Mouse (Mus musculus): ENCODE results near the gene Anxa5. TPM values are rescaled to one million over a fixed set of nuclear protein-coding genes. Genes with fewer than 3 reads are reported as not detected.

Gene Anxa5
- polyA plus RNA-seq, 1 experiment: 45.1 TPM

GRCm38 (mm10) chr3:36493641-36494283, 18.1 kb upstream of the Anxa5 start:
- WGBS: 65% methylated on average over 6 of the region's 6 CpGs
- TF ChIP-seq POLR2A (IDR thresholded peaks at IDR 0.05; ENCODE audit: borderline replicate concordance, control insufficient read depth, low read depth, low read length): no peak
- TF ChIP-seq CTCF (IDR thresholded peaks at IDR 0.05; ENCODE audit: control insufficient read depth, insufficient read depth, low read length): no peak
- Histone ChIP-seq H3K27ac (ENCODE audit: control insufficient read depth, insufficient read depth, low read depth, low read length, poor library complexity) (no peak overlapping the region), H3K4me1 (ENCODE audit: control insufficient read depth, insufficient read depth, low read length) (no peaks in the 10 kb centered on the region), H3K4me3 (replicated peaks; ENCODE audit: control insufficient read depth, low read depth, low read length) (no peak overlapping the region)

GRCm38 (mm10) chr3:36492716-36493391, 17.2 kb upstream of the Anxa5 start:
- Histone ChIP-seq H3K4me3 (replicated peaks; ENCODE audit: control insufficient read depth, low read depth, low read length) (no peak overlapping the region), H3K4me1 (ENCODE audit: control insufficient read depth, insufficient read depth, low read length) (no peaks in the 10 kb centered on the region), H3K27ac (ENCODE audit: control insufficient read depth, insufficient read depth, low read depth, low read length, poor library complexity) (no peak overlapping the region)
- TF ChIP-seq POLR2A (IDR thresholded peaks at IDR 0.05; ENCODE audit: borderline replicate concordance, control insufficient read depth, low read depth, low read length) (no peak), CTCF (IDR thresholded peaks at IDR 0.05; ENCODE audit: control insufficient read depth, insufficient read depth, low read length) (no peak)
- 65% methylated on average over 9 of the region's 9 CpGs for WGBS

GRCm38 (mm10) chr3:36491535-36491934, 15.8 kb upstream of the Anxa5 start:
- no peak for TF ChIP-seq POLR2A (IDR thresholded peaks at IDR 0.05; ENCODE audit: borderline replicate concordance, control insufficient read depth, low read depth, low read length)
- no peak for TF ChIP-seq CTCF (IDR thresholded peaks at IDR 0.05; ENCODE audit: control insufficient read depth, insufficient read depth, low read length)
- whole genome bisulfite sequencing: 68% methylated on average over 5 of the region's 5 CpGs
- Histone ChIP-seq H3K4me1 (ENCODE audit: control insufficient read depth, insufficient read depth, low read length) (no peaks in the 10 kb centered on the region), H3K27ac (ENCODE audit: control insufficient read depth, insufficient read depth, low read depth, low read length, poor library complexity) (no peak overlapping the region), H3K4me3 (replicated peaks; ENCODE audit: control insufficient read depth, low read depth, low read length) (no peak overlapping the region)

- TF ChIP-seq POLR2A (IDR thresholded peaks at IDR 0.05; ENCODE audit: borderline replicate concordance, control insufficient read depth, low read depth, low read length) (no peak), CTCF (IDR thresholded peaks at IDR 0.05; ENCODE audit: control insufficient read depth, insufficient read depth, low read length) (no peak)
- no peak overlapping the region for H3K4me3 ChIP-seq (replicated peaks; ENCODE audit: control insufficient read depth, low read depth, low read length)
- WGBS: 80% methylated on average over 1 of the region's 1 CpGs
- no peaks in the 10 kb centered on the region for H3K4me1 ChIP-seq (ENCODE audit: control insufficient read depth, insufficient read depth, low read length)
- H3K27ac ChIP-seq (ENCODE audit: control insufficient read depth, insufficient read depth, low read depth, low read length, poor library complexity): no peak overlapping the region
Observed at GRCm38 (mm10) chr3:36489590-36489910, 13.9 kb upstream of the Anxa5 start.

- H3K4me3 ChIP-seq (replicated peaks; ENCODE audit: control insufficient read depth, low read depth, low read length): no peak overlapping the region
- 75% methylated on average over 6 of the region's 6 CpGs for WGBS
- TF ChIP-seq POLR2A (IDR thresholded peaks at IDR 0.05; ENCODE audit: borderline replicate concordance, control insufficient read depth, low read depth, low read length) (no peak), CTCF (IDR thresholded peaks at IDR 0.05; ENCODE audit: control insufficient read depth, insufficient read depth, low read length) (no peak)
- no peaks in the 10 kb centered on the region for H3K4me1 ChIP-seq (ENCODE audit: control insufficient read depth, insufficient read depth, low read length)
- H3K27ac ChIP-seq (ENCODE audit: control insufficient read depth, insufficient read depth, low read depth, low read length, poor library complexity): no peak overlapping the region
Observed at GRCm38 (mm10) chr3:36488899-36489589, 13.3 kb upstream of the Anxa5 start.

- 63% methylated on average over 1 of the region's 1 CpGs for WGBS
- TF ChIP-seq POLR2A (IDR thresholded peaks at IDR 0.05; ENCODE audit: borderline replicate concordance, control insufficient read depth, low read depth, low read length) (no peak), CTCF (IDR thresholded peaks at IDR 0.05; ENCODE audit: control insufficient read depth, insufficient read depth, low read length) (no peak)
- Histone ChIP-seq H3K27ac (ENCODE audit: control insufficient read depth, insufficient read depth, low read depth, low read length, poor library complexity) (no peak overlapping the region), H3K4me3 (replicated peaks; ENCODE audit: control insufficient read depth, low read depth, low read length) (no peak overlapping the region), H3K4me1 (ENCODE audit: control insufficient read depth, insufficient read depth, low read length) (no peaks in the 10 kb centered on the region)
Observed at GRCm38 (mm10) chr3:36488367-36488766, 12.7 kb upstream of the Anxa5 start.

GRCm38 (mm10) chr3:36486881-36487280, 11.2 kb upstream of the Anxa5 start:
- 72% methylated on average over 6 of the region's 6 CpGs for WGBS
- no peak for TF ChIP-seq POLR2A (IDR thresholded peaks at IDR 0.05; ENCODE audit: borderline replicate concordance, control insufficient read depth, low read depth, low read length)
- no peak for TF ChIP-seq CTCF (IDR thresholded peaks at IDR 0.05; ENCODE audit: control insufficient read depth, insufficient read depth, low read length)
- Histone ChIP-seq H3K4me3 (replicated peaks; ENCODE audit: control insufficient read depth, low read depth, low read length) (no peak overlapping the region), H3K27ac (ENCODE audit: control insufficient read depth, insufficient read depth, low read depth, low read length, poor library complexity) (no peak overlapping the region), H3K4me1 (ENCODE audit: control insufficient read depth, insufficient read depth, low read length) (no peaks in the 10 kb centered on the region)

- no peak overlapping the region for H3K27ac ChIP-seq (ENCODE audit: control insufficient read depth, insufficient read depth, low read depth, low read length, poor library complexity)
- no peak overlapping the region for H3K4me3 ChIP-seq (replicated peaks; ENCODE audit: control insufficient read depth, low read depth, low read length)
- H3K4me1 ChIP-seq (ENCODE audit: control insufficient read depth, insufficient read depth, low read length): no peaks in the 10 kb centered on the region
- 68% methylated on average over 6 of the region's 6 CpGs for WGBS
- no peak for TF ChIP-seq POLR2A (IDR thresholded peaks at IDR 0.05; ENCODE audit: borderline replicate concordance, control insufficient read depth, low read depth, low read length)
Observed at GRCm38 (mm10) chr3:36486176-36486575, 10.5 kb upstream of the Anxa5 start.
